9 mouse cellular contexts compared by ENCODE assay signal in genomic region chr13:39647367-39647766, GRCm38 (mm10).
DNase-seq lines count a peak whose midpoint lies in the region; ATAC-seq and TF ChIP-seq lines count a peak whose summit lies in the region.
"Had no signal": no experiment of that assay in that cellular context is flagged by ENCODE, and none has a peak within 500 bp of the region (broad histone marks: within the 10 kb centered on the region; RNA-seq: fewer than 3 reads in every experiment).

No protein-coding gene starts in this region.

- peak; percentile 72 for TF ChIP-seq CTCF in lung, postnatal 0 days (IDR thresholded peaks at IDR 0.05)

- H3K4me2 ChIP-seq in hindbrain, embryonic 11.5 days (replicated peaks; ENCODE audit: low read depth, low read length) = no peak overlapping the region
- H3K4me2 ChIP-seq in hindbrain, embryonic 12.5 days (replicated peaks) = no peak overlapping the region
- no peak overlapping the region for H3K4me2 ChIP-seq in embryonic facial prominence, embryonic 14.5 days (ENCODE audit: low read depth, low read length)
- no peak overlapping the region for H3K4me2 ChIP-seq in lung, postnatal 0 days (replicated peaks; ENCODE audit: low read depth, low read length)
- H3K4me2 ChIP-seq: limb, embryonic 15.5 days had no signal

- DNase-seq in hindbrain, embryonic 11.5 days (ENCODE audit: low spot score) = peak; percentile 58
- peak; percentile 5 to 9 for DNase-seq in adrenal gland, postnatal 36 days
- peak; percentile 79 for DNase-seq in embryonic facial prominence, embryonic 14.5 days (ENCODE audit: low spot score)
- DNase-seq in layer of hippocampus, adult 11-12 months (ENCODE audit: low spot score) = peak; percentile 54
- DNase-seq in lung, postnatal 0 days (ENCODE audit: low spot score) = peak; percentile 32
- DNase-seq in right cerebral cortex, postnatal 14 days = peak; percentile 64

- no peak for ATAC-seq in hindbrain, embryonic 11.5 days (ENCODE audit: low FRiP score)
- ATAC-seq in hindbrain, embryonic 12.5 days (ENCODE audit: low FRiP score) = no peak
- ATAC-seq in embryonic facial prominence, embryonic 14.5 days (ENCODE audit: low read depth) = no peak
- ATAC-seq in lung, postnatal 0 days = no peak
- ATAC-seq in erythroid progenitor cell, adult 5-6 weeks (replicated peaks; ENCODE audit: low FRiP score, poor library complexity, severe bottlenecking) = no peak

- H3K27ac ChIP-seq in hindbrain, embryonic 11.5 days (ENCODE audit: low read depth, low read length) = no peak overlapping the region
- H3K27ac ChIP-seq in hindbrain, embryonic 12.5 days = no peak overlapping the region
- no peak overlapping the region for H3K27ac ChIP-seq in embryonic facial prominence, embryonic 14.5 days (replicated peaks; ENCODE audit: low read depth, low read length)
- H3K27ac ChIP-seq in lung, postnatal 0 days (ENCODE audit: low read length) = no peak overlapping the region
- H3K27ac ChIP-seq: limb, embryonic 15.5 days had no signal

- no peak for TF ChIP-seq EP300 in lung, postnatal 0 days (IDR thresholded peaks at IDR 0.05)

- no peak overlapping the region for H3K9ac ChIP-seq in hindbrain, embryonic 11.5 days (ENCODE audit: low read depth, low read length)
- no peak overlapping the region for H3K9ac ChIP-seq in hindbrain, embryonic 12.5 days
- no peak overlapping the region for H3K9ac ChIP-seq in embryonic facial prominence, embryonic 14.5 days (ENCODE audit: low read depth, low read length)
- H3K9ac ChIP-seq in lung, postnatal 0 days (replicated peaks; ENCODE audit: low read depth) = no peak overlapping the region
- H3K9ac ChIP-seq: limb, embryonic 15.5 days had no signal

- no peaks in the 10 kb centered on the region for H3K9me3 ChIP-seq in hindbrain, embryonic 11.5 days (ENCODE audit: control insufficient read depth, low read length)
- H3K9me3 ChIP-seq in hindbrain, embryonic 12.5 days (replicated peaks) = no peaks in the 10 kb centered on the region
- H3K9me3 ChIP-seq in embryonic facial prominence, embryonic 14.5 days (ENCODE audit: control insufficient read depth, low read length) = no peaks in the 10 kb centered on the region
- no peaks in the 10 kb centered on the region for H3K9me3 ChIP-seq in lung, postnatal 0 days (ENCODE audit: low read length)
- H3K9me3 ChIP-seq: limb, embryonic 15.5 days had no signal

- no peaks in the 10 kb centered on the region for H3K4me1 ChIP-seq in hindbrain, embryonic 11.5 days (replicated peaks; ENCODE audit: control insufficient read depth, insufficient read depth, low read length)
- H3K4me1 ChIP-seq in hindbrain, embryonic 12.5 days = peaks cover 3% of the 10 kb centered on the region; the same call in 1 of the 2 replicates
- H3K4me1 ChIP-seq in embryonic facial prominence, embryonic 14.5 days (ENCODE audit: control insufficient read depth, insufficient read depth, low read length) = no peaks in the 10 kb centered on the region
- no peaks in the 10 kb centered on the region for H3K4me1 ChIP-seq in lung, postnatal 0 days (ENCODE audit: insufficient read depth, low read depth, low read length)

- H3K4me3 ChIP-seq in hindbrain, embryonic 11.5 days (ENCODE audit: low read depth, low read length) = no peak overlapping the region
- no peak overlapping the region for H3K4me3 ChIP-seq in hindbrain, embryonic 12.5 days
- no peak overlapping the region for H3K4me3 ChIP-seq in embryonic facial prominence, embryonic 14.5 days (ENCODE audit: low read depth, low read length)
- no peak overlapping the region for H3K4me3 ChIP-seq in lung, postnatal 0 days (ENCODE audit: low read depth, low read length)
- H3K4me3 ChIP-seq: limb, embryonic 15.5 days had no signal

- no peaks in the 10 kb centered on the region for H3K36me3 ChIP-seq in hindbrain, embryonic 11.5 days (ENCODE audit: control insufficient read depth, insufficient read depth, low read length)
- H3K36me3 ChIP-seq in hindbrain, embryonic 12.5 days = no peaks in the 10 kb centered on the region
- no peaks in the 10 kb centered on the region for H3K36me3 ChIP-seq in embryonic facial prominence, embryonic 14.5 days (ENCODE audit: control insufficient read depth, insufficient read depth, low read length)
- H3K36me3 ChIP-seq in lung, postnatal 0 days (ENCODE audit: insufficient read depth, low read length) = no peaks in the 10 kb centered on the region
- H3K36me3 ChIP-seq: limb, embryonic 15.5 days had no signal

- H3K27me3 ChIP-seq in hindbrain, embryonic 11.5 days (ENCODE audit: control insufficient read depth, insufficient read depth, low read length) = 0 out of 2 replicates have a peak, but pooled peaks cover 2% of the 10 kb centered on the region
- peaks cover 22% of the 10 kb centered on the region for H3K27me3 ChIP-seq in hindbrain, embryonic 12.5 days
- H3K27me3 ChIP-seq in embryonic facial prominence, embryonic 14.5 days (replicated peaks; ENCODE audit: control insufficient read depth, insufficient read depth, low read length) = peaks cover 10% of the 10 kb centered on the region
- no peaks in the 10 kb centered on the region for H3K27me3 ChIP-seq in lung, postnatal 0 days (replicated peaks; ENCODE audit: insufficient read depth, low read length)

- 19% methylated on average over 9 of the region's 9 CpGs for WGBS in hindbrain, embryonic 11.5 days
- 22% methylated on average over 9 of the region's 9 CpGs for WGBS in hindbrain, embryonic 12.5 days
- WGBS in embryonic facial prominence, embryonic 14.5 days = 18% methylated on average over 9 of the region's 9 CpGs
- WGBS in lung, postnatal 0 days = 15% methylated on average over 9 of the region's 9 CpGs

Comparison
In these comparisons a context has a peak if more than half of its experiments do, and no peak if none do; other contexts are left out.
1. DNase-seq: peak in every context shown above with its lines; median percentile 79 in embryonic facial prominence, embryonic 14.5 days; 64 in right cerebral cortex, postnatal 14 days; 58 in hindbrain, embryonic 11.5 days; 54 in layer of hippocampus, adult 11-12 months; 32 in lung, postnatal 0 days; 7 in adrenal gland, postnatal 36 days.